Mouse (Mus musculus) forebrain, embryonic 13.5 days (tissue): ENCODE results near the gene Acad10. TPM values are rescaled to one million over a fixed set of nuclear protein-coding genes. Genes with fewer than 3 reads are reported as not detected.

Source experiments
- ATAC-seq: fragments of 200-750 bp; cut with Nextera tagmentation; 2 replicates; pipeline ENCODE4 v1.8.0; 2017
- H3K27ac ChIP-seq: fragments of 300-500 bp; sonication (generic); 2 replicates; pipeline ENCODE4 v1.5.1; 2015; ENCODE audit warnings: inconsistent platforms, mild to moderate bottlenecking, moderate library complexity
- H3K27me3 ChIP-seq: fragments of 300-500 bp; sonication (generic); 2 replicates; pipeline ENCODE4 v1.6.1; 2015; ENCODE audit warnings: mild to moderate bottlenecking, inconsistent platforms
- H3K36me3 ChIP-seq: fragments of 300-500 bp; sonication (generic); 2 replicates; pipeline ENCODE4 v1.6.1; 2015; ENCODE audit warnings: mild to moderate bottlenecking, inconsistent platforms; ENCODE audit not compliant: poor library complexity, severe bottlenecking
- H3K4me1 ChIP-seq: fragments of 300-500 bp; sonication (generic); 2 replicates; pipeline ENCODE4 v1.6.1; 2015; ENCODE audit warnings: inconsistent platforms
- H3K4me2 ChIP-seq: fragments of 300-500 bp; sonication (generic); 2 replicates; pipeline ENCODE4 v1.6.1; 2015; ENCODE audit warnings: inconsistent platforms, mild to moderate bottlenecking, moderate library complexity
- H3K4me3 ChIP-seq: fragments of 300-500 bp; sonication (generic); 2 replicates; pipeline ENCODE4 v1.5.1; 2015; ENCODE audit warnings: mild to moderate bottlenecking, inconsistent platforms
- H3K9ac ChIP-seq: fragments of 300-500 bp; sonication (generic); 2 replicates; pipeline ENCODE4 v1.6.1; 2015; ENCODE audit warnings: mild to moderate bottlenecking, inconsistent platforms
- H3K9me3 ChIP-seq: fragments of 300-500 bp; sonication (generic); replicated peaks from 2 replicates; pipeline ENCODE4 v1.6.1; 2016; ENCODE audit warnings: inconsistent platforms
- WGBS: fragments of 180-500 bp; shearing (Covaris S2); methylation state at CpG from one replicate; pipeline ENCODE4 v1.1.7; 2015; 5-methylcytosine and 5-hydroxymethylcytosine counted together
- polyA plus RNA-seq: library from polyadenylated mRNA; unstranded; fragments of >200 nt; fragmentation: Nextera tagmentation; extraction: Ambion mirVana; gene quantifications from 2 replicates; pipeline ENCODE4 v1.2.1, GENCODE M21; 2015

Gene Acad10
- polyA plus RNA-seq, 1 experiment from 2014 or later: 0.87 TPM

DNA sequence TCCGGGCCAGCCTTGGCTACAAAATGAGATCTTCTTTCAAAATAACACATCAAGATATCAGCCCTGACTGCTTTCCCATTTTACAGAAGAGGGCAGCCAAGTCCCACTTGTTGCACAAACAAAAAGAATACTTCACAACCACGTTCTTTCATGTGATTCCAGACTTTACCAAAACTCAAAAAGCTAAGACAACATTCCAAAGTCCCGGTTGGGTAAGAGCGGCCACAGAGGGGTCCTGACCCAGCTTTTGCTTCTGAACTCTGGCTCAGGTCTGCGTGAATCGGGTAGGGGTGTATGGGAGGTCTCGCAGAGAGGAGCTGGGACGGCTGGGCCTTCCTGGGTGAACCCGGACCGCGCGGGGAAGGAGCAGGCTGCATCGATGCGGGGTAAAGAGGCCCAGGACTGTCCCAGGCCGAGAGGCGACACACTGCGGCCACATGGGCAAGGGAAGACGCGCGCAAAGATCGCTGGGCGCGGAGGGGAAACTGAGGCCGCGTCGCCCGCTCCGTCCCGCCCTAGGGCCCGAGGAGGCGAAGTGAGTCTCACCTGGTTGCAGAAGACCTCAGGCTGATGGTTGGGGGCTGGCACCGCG lies 67.4 kb downstream of the Acad10 start:
- Histone ChIP-seq H3K36me3 (no peaks in the 10 kb centered on the region), H3K4me2 (peak overlapping the region; percentile 93), H3K4me1 (peaks cover 19% of the 10 kb centered on the region), H3K9ac (peak overlapping the region; percentile 86), H3K27ac (no peak overlapping the region; the same call in 1 of the 2 replicates), H3K9me3 (no peaks in the 10 kb centered on the region), H3K4me3 (peak overlapping the region; percentile 68), H3K27me3 (peaks cover 6% of the 10 kb centered on the region; the same call in 1 of the 2 replicates)
- ATAC-seq: peak; percentile 40
- 5% methylated on average over 32 of the region's 33 CpGs for WGBS

DNA sequence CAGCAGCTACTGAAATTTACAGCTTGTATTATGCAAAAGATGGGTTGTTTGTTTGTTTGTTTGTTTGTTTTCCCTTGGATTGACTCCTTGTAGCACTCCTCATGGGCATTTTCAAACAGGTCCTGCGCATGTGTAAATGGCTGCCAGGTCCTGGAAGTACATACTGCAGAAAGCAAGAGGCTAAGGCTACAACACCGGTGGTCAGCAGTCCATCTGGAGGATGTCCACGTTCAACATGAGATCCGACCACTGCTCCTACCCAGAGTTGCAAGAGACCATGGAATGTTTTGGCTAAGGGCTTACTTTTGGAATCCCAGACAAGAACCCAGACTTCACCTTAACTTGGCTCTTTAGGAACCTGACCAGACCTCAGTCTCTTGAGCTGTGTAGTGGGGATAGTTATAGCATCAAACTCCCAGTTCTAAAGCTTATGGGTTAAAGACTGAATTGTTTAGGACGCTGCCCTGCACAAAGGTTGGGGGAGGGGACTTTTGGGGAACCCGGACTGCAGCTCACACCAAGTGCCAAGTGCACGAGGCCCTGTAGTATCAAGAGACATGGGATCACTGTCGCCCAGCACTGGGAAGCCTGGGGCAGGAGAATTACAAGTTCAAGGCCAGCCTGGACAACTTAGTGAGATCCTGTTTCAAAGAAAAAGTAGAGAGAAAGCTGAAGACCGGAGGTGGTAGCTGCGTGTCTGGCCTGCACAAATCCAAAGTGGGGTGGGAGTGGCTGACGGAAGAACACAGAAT lies 68.1 kb downstream of the Acad10 start:
- WGBS: 64% methylated on average over 11 of the region's 11 CpGs
- no peak overlapping the region for H3K9ac ChIP-seq
- H3K36me3 ChIP-seq: no peaks in the 10 kb centered on the region
- H3K4me3 ChIP-seq: peak overlapping the region; percentile 68
- peak overlapping the region; percentile 93 for H3K4me2 ChIP-seq
- no peak for ATAC-seq
- peaks cover 19% of the 10 kb centered on the region for H3K4me1 ChIP-seq
- H3K27ac ChIP-seq: no peak overlapping the region
- H3K27me3 ChIP-seq: peaks cover 6% of the 10 kb centered on the region; the same call in 1 of the 2 replicates
- H3K9me3 ChIP-seq: no peaks in the 10 kb centered on the region

DNA sequence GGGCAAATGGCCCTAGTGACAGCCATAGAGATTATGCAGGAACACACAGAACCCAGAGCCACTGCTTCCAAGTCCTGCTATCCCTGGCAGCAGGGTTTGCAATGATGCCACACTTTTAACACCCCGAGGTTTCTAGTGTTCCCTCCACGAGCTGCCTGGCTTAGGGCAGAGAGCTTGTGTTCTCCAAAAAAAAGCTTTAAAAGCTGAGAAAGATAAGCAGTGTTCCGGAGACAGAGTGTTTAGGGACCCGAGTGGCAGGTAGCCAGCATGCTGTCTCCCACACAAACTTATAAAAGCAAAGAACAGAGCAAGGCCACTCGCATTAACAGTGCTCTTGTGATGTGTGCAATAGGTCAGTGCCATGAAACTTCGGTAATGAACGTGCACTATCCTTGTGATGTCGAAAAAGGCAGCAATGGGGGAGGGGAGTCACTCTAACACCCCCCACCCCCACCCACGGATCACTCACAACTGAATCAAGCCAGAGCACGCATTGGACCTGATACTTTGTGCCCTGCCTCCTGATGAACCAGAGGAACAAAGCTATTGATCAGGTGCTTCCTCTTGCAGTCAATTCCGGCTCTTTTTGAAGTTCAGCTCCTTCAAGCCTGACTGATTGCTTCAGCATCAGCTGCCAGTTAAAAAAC lies 68.8 kb downstream of the Acad10 start:
- Histone ChIP-seq H3K27ac (no peak overlapping the region), H3K9me3 (no peaks in the 10 kb centered on the region), H3K36me3 (no peaks in the 10 kb centered on the region), H3K9ac (no peak overlapping the region), H3K27me3 (peaks cover 4% of the 10 kb centered on the region; the same call in 1 of the 2 replicates), H3K4me1 (peaks cover 19% of the 10 kb centered on the region), H3K4me3 (no peak overlapping the region), H3K4me2 (peak overlapping the region; percentile 93; the same call in 1 of the 2 replicates)
- ATAC-seq: no peak
- 84% methylated on average over 11 of the region's 11 CpGs for WGBS

DNA sequence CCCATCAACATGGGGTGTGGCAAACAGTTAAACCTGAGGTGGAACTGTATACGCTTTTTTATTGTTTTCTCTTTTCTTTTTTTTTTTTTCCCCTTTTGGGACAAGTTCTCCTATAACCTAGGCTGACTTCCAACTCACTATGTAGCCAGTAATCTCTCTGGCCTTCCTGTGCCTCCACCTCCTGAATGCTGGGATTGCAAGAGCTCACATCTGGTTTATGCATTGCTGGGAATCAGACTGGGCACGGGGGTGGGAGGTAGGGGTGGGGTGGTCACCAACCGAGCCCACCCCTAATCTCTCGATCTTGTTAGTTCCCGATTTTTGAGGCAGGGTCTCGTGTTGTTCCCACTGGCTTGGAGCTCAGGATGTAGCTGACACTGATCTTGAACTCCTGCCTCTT lies 70.4 kb downstream of the Acad10 start:
- 92% methylated on average over 6 of the region's 6 CpGs for WGBS
- peaks cover 19% of the 10 kb centered on the region for H3K4me1 ChIP-seq
- no peak overlapping the region for H3K4me3 ChIP-seq

GRCm38 (mm10) chr5:121586400-121587039 lies 73.8 kb downstream of the Acad10 start:
- no peak overlapping the region for H3K9ac ChIP-seq
- no peak overlapping the region for H3K4me2 ChIP-seq
- no peak for ATAC-seq
- no peaks in the 10 kb centered on the region for H3K36me3 ChIP-seq
- H3K9me3 ChIP-seq: no peaks in the 10 kb centered on the region
- H3K27ac ChIP-seq: no peak overlapping the region
- no peak overlapping the region for H3K4me3 ChIP-seq
- H3K27me3 ChIP-seq: no peaks in the 10 kb centered on the region
- H3K4me1 ChIP-seq: no peaks in the 10 kb centered on the region
- 84% methylated on average over 6 of the region's 6 CpGs for WGBS

More for the DNA sequence above, 70.4 kb downstream of the Acad10 start:
- Histone ChIP-seq H3K9me3 (no peaks in the 10 kb centered on the region), H3K27ac (no peak overlapping the region), H3K9ac (no peak overlapping the region), H3K36me3 (no peaks in the 10 kb centered on the region), H3K27me3 (no peaks in the 10 kb centered on the region), H3K4me2 (no peak overlapping the region)
- ATAC-seq: no peak

DNA sequence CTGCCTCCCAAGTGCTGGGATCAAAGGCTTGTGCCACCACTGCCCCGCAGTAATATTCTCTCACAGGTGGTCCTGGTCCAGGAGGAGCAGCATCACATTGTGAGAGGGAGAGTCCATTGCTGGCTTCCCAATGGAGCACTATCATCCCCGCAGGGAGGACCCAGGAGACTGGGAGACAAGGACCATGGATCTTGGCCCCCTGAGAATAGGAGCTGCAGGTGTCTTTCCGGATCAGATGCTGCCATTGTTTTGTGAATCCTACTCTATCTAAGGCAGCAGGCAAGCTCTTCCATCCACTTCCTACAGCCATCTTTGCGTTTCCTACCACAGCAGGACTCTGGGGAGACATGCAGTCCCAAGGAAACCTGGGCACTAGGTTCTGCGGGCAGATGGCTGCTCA lies 74.6 kb downstream of the Acad10 start:
- Histone ChIP-seq H3K4me3 (no peak overlapping the region), H3K27me3 (no peaks in the 10 kb centered on the region), H3K9ac (no peak overlapping the region), H3K9me3 (no peaks in the 10 kb centered on the region), H3K4me2 (no peak overlapping the region), H3K27ac (no peak overlapping the region), H3K36me3 (no peaks in the 10 kb centered on the region), H3K4me1 (no peaks in the 10 kb centered on the region)
- no peak for ATAC-seq
- WGBS: 90% methylated on average over 5 of the region's 5 CpGs

DNA sequence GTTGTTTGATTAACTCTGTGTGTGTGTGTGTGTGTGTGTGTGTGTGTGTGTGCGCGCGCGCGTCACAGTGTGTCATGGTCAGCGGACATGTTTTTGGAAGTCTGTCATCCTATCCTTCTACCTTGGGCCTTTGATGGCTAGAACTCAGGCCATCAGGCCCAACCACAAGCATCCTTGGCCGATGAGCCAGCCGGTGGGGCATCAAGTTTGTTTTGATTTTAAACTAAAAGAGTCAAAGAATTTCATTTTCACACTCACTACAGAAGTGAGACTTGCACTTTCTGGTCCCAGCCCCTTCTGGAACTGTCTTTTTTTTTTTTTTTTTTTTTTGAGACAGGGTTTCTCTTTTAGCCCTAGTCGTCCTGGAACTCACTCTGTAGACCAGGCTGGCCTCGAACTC lies 75.3 kb downstream of the Acad10 start:
- no peak overlapping the region for H3K4me3 ChIP-seq
- no peak overlapping the region for H3K4me2 ChIP-seq
- ATAC-seq: no peak
- H3K27ac ChIP-seq: no peak overlapping the region
- no peaks in the 10 kb centered on the region for H3K9me3 ChIP-seq
- H3K4me1 ChIP-seq: no peaks in the 10 kb centered on the region
- H3K9ac ChIP-seq: no peak overlapping the region
- H3K27me3 ChIP-seq: no peaks in the 10 kb centered on the region
- whole genome bisulfite sequencing: 97% methylated on average over 10 of the region's 10 CpGs
- no peaks in the 10 kb centered on the region; the same call in 1 of the 2 replicates for H3K36me3 ChIP-seq

DNA sequence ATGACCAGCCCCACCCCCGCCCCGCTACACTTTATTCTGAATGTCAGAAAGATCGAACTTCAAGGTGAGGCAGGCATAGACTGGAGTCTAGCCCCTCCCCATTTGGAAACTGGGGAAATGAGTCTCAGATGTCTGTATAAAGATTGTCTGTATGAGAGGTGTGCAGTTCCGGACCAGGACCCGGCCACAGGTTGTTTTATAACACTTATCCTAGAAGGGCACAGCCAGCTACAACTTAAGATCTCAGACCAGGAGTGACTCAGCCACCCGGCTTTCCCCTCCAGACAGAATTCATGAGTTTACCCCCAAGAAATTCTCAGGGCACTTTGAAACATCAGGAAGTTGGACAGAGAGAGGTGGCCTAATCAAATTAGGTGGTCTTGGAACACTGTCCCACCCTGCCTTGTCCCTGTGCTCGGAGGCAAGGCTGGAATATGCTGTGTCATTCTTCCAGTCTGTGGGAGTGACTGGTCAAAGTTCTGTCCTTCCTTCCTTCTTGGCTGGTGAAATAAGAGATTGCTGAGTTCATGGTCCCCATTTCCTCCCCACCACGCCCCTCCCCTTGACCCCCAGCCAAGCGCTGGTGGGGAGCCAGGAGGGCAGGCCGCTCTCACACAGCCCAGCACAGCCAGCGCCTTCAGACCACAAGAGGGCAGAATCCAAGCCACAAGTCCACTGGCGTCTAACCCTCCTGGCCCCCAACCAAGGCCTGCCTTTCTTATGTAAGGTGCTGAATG lies 76.4 kb downstream of the Acad10 start:
- H3K4me2 ChIP-seq: no peak overlapping the region
- ATAC-seq: no peak
- no peaks in the 10 kb centered on the region for H3K9me3 ChIP-seq
- WGBS: 62% methylated on average over 12 of the region's 12 CpGs
- no peaks in the 10 kb centered on the region for H3K27me3 ChIP-seq
- H3K27ac ChIP-seq: no peak overlapping the region
- no peak overlapping the region for H3K9ac ChIP-seq
- no peaks in the 10 kb centered on the region for H3K4me1 ChIP-seq
- H3K36me3 ChIP-seq: peaks cover 10% of the 10 kb centered on the region; the same call in 1 of the 2 replicates
- H3K4me3 ChIP-seq: no peak overlapping the region

GRCm38 (mm10) chr5:121581945-121582344 lies 78.4 kb downstream of the Acad10 start:
- no peak for ATAC-seq
- 93% methylated on average over 8 of the region's 8 CpGs for WGBS

DNA sequence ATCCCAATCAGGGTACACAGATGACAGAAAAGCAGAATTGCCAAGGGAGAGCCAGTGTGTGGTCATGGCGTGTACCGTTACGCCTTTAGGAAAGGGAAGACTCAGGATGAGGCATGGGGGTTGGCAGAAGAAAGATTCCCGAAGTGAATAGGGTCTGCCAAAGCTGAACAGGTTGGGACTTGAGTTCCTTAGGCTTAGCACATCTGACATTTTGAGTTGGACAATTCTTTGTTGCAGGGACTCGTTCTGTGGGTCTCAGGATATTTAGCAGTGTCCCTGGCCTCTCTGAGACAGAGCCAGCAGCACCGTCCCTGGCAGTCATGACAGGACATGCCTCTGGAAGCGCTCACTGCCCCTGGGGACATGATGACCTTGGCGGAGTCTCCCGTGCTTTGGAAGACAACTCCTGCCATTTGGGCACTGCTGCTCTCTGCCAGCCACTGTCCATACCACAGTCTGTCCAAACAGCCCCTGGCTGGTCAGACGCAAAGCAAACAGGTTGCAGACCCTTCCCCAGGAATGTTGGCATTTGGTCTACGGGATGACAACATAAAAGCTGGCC lies 83.3 kb downstream of the Acad10 start:
- Histone ChIP-seq H3K27me3 (no peaks in the 10 kb centered on the region), H3K9ac (no peak overlapping the region), H3K36me3 (peaks cover 47% of the 10 kb centered on the region), H3K9me3 (no peaks in the 10 kb centered on the region), H3K4me3 (no peak overlapping the region), H3K4me2 (no peak overlapping the region), H3K27ac (no peak overlapping the region), H3K4me1 (no peaks in the 10 kb centered on the region)
- WGBS: 94% methylated on average over 11 of the region's 11 CpGs
- no peak for ATAC-seq

More at GRCm38 (mm10) chr5:121581945-121582344, 78.4 kb downstream of the Acad10 start:
- Histone ChIP-seq H3K4me2 (no peak overlapping the region), H3K27ac (no peak overlapping the region), H3K4me1 (no peaks in the 10 kb centered on the region), H3K36me3 (peaks cover 20% of the 10 kb centered on the region; the same call in 1 of the 2 replicates), H3K9me3 (no peaks in the 10 kb centered on the region), H3K27me3 (no peaks in the 10 kb centered on the region), H3K4me3 (no peak overlapping the region), H3K9ac (no peak overlapping the region)

DNA sequence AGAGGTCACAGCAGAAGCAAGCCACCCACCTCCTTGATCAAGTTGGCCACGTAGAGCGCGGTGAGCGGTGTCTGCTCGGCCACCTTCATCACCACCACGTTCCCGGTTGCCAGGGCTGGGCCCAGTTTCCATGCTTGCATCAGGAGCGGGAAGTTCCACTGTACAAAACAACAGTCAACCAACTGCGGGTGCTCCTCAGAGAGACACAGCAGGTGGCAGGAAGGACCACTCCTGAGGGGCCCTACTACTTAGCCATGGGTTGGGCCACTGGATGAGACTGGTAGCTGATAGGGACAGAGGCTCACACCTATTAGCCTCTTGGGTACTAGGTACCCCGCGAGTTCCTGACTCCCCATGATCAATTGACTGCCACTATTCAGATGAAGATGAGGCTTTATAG lies 84.4 kb downstream of the Acad10 start:
- H3K4me3 ChIP-seq: no peak overlapping the region
- no peak for ATAC-seq
- peaks cover 55% of the 10 kb centered on the region for H3K36me3 ChIP-seq
- H3K27me3 ChIP-seq: no peaks in the 10 kb centered on the region
- no peak overlapping the region for H3K4me2 ChIP-seq
- no peaks in the 10 kb centered on the region for H3K9me3 ChIP-seq
- no peaks in the 10 kb centered on the region for H3K4me1 ChIP-seq
- no peak overlapping the region for H3K9ac ChIP-seq
- no peak overlapping the region for H3K27ac ChIP-seq
- WGBS: 97% methylated on average over 11 of the region's 11 CpGs
